Mouse (Mus musculus) urinary bladder, postnatal 36 days (tissue): ENCODE results near the gene Ap4s1.

Source experiments
- DNase-seq, 2 experiments: peaks; one replicate each; pipeline ENCODE4 v3.0.0; 2022; ENCODE audit warnings: low spot score in 2 of 2, mixed read lengths in 1 of 2

Gene Ap4s1

DNA sequence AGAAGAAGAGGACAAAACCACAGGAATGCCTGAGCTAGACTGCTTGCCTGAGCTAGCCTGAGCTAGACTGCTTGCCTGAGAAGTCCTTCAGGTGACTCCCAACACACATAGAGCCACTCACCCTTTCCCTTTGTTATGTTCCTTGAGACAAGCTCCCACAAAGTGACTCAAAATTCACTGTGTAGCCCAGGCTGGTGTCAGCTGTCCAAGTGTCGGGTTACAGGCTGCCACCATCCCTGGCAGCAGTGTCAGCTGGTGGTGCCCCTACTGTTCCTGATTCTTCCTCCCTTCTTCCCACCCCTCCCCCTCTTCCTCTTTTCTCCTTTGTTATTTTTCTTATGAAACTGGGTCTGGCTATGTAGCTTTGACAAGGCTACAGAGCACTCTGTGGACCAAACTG lies 13.0 kb downstream of the Ap4s1 start:
- DNase-seq, result no peak

- no peak for DNase-seq
Observed at GRCm38 (mm10) chr12:51704572-51704971, 13.7 kb downstream of the Ap4s1 start.

- DNase-seq, result no peak
Observed at GRCm38 (mm10) chr12:51705778-51706177, 14.9 kb downstream of the Ap4s1 start.

GRCm38 (mm10) chr12:51706673-51707235 lies 15.9 kb downstream of the Ap4s1 start:
- no peak for DNase-seq

- no peak for DNase-seq
Observed at GRCm38 (mm10) chr12:51708941-51709686, 18.3 kb downstream of the Ap4s1 start.

GRCm38 (mm10) chr12:51709741-51710140 lies 18.9 kb downstream of the Ap4s1 start:
- no peak for DNase-seq

DNA sequence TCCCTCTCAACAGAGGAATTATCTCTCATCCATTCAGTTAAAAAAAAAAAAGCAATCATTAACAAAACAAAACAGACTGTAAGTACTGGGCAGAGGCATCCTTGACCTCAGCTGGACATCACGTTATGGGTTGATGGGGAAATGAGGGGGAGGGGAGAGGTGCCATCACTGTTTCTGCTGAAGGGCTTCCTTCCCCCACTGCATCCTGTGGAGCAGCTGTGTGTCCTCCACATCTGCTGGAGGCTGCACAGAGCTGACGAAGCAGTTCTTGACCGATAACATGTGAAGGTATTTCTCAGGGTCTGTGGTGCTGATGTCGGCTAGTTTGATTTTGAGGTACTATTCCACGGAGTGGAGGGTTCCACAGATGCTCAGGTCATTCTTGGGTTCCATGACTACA lies 19.3 kb downstream of the Ap4s1 start:
- no peak for DNase-seq

- DNase-seq, result no peak
Observed at GRCm38 (mm10) chr12:51712685-51713084, 21.9 kb downstream of the Ap4s1 start.

GRCm38 (mm10) chr12:51718617-51719016 lies 27.8 kb downstream of the Ap4s1 start:
- DNase-seq, result no peak

DNA sequence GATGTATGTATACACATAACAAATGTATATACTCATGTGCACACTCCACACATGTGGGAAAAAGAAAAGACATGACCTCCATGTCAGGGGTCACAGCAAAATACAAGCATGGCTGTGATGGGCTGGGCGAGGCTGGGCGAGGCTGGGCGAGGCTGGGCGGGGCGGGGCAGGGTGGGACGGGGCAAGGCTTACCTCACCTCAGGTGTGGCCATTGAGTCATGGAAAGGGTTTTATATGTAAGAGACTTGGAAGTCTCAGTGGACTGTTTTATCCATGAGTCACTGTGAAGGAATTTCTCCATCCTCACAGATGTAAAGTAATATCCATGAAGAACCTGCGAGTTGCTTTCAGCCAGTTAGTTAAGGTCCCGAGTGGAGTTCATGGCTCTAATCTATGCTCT lies 31.0 kb downstream of the Ap4s1 start:
- DNase-seq, result no peak

- DNase-seq, result no peak
Observed at GRCm38 (mm10) chr12:51729058-51729457, 38.2 kb downstream of the Ap4s1 start.

DNA sequence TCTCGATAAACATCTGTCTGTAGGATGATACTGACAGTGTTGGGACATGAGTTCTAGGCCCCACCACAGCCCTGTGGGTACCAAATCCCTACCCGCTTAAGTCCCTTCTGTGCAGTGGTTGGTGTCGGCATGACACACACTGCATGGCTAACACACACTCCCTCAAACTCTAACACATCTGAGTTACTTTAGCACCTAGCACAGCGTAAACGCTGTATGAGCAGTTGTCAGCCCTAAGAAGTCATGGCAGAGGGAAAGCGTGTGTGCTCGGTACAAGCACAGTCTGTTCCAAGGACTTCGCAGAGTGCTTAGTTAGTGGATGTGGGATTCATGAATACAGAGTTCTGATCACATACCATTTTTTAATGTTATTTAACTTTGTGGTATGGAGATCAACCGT lies 39.0 kb downstream of the Ap4s1 start:
- DNase-seq, result no peak

DNA sequence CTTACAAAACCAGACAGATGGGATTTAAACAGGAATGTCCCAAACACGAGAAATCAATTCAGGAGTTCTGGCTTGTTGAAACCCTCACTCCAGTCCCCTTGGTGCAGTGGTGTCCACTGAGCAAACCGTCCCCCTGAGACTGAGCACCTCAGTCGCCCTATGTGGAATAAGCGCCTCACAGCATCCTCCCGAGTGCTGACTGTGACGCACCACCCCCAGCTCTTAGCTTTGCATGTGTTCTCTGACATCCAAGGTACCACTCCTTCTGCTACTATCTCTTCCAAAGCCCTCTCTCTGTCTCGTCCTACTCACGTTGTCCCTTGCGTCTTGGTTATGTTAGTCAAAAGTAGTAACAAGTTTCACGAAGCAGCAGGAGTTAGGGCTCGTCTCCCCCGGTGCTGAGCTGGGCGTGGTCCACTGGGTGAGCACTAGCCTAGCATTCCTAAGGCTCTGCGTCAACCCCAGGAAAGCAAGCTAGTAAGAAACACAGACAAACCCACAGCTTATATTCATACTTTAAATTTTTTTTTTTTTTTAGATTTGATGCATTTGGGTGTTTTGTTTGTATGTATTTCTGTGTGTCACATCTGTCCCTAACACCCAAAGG lies 43.9 kb downstream of the Ap4s1 start:
- DNase-seq, result peak in 1 of 2 experiments; percentile 23

GRCm38 (mm10) chr12:51735840-51736271 lies 45.0 kb downstream of the Ap4s1 start:
- DNase-seq, result no peak

DNA sequence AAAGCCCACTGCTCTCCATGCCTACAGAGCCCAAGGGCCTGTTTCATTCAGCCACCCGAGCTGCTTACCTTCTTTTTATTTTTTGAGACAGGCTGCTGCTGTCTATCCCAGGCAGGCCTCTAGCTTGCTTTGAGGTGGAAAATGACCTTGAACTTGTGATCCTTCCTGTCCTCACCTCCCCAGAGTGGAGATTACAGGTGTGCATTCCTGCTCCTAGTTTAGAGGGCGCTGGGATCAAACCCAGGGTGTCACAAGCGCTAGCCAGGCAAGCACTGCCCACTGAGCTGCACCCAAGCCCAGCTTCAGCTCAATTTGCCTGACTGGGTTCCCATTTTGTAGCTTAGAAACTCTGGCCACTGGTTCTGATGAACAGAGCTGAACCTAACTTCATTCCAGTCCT lies 45.5 kb downstream of the Ap4s1 start:
- no peak for DNase-seq

GRCm38 (mm10) chr12:51736807-51737206 lies 46.0 kb downstream of the Ap4s1 start:
- no peak for DNase-seq

- DNase-seq, result no peak
Observed at GRCm38 (mm10) chr12:51741690-51742089, 50.9 kb downstream of the Ap4s1 start.

DNA sequence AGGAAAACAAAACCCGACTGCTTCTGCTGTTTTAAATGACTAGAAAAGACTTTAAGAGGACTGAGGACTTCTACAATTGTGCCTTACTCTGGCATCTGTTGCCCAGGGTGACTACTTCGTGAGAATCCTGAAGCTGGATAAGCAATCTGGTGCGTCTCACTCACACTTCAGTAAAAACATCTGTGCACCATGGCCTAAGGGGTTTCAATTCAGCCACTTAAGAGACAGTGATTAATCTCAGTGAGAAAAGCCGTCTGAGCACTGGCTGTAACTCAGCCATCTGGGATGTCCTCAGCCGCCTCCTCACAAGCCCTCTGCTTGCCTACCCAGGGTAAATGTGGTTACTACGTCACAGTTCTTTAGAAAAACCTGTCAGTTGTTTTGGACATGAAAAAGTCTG lies 54.1 kb downstream of the Ap4s1 start:
- no peak for DNase-seq

DNA sequence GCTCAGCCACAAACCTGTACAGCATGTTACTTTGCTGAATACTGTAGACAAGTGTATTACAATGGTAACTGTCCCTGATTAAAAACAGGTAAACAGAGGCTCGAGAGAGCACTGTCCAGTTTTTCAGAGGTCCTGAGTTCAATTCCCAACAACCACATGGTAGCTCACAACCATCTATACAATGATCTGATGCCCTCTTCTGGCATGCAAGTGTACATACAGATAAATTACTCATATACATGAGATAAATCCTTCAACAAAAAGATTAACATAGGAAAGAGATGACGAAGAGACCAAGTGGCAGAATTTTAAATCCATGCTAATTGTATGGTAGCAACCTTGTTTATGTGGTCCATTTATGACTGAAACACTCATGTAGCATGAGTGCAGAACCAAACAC lies 56.5 kb downstream of the Ap4s1 start:
- DNase-seq, result no peak

- DNase-seq, result no peak
Observed at GRCm38 (mm10) chr12:51755938-51756598, 65.2 kb downstream of the Ap4s1 start.

GRCm38 (mm10) chr12:51756599-51756961 lies 65.7 kb downstream of the Ap4s1 start:
- DNase-seq, result no peak

- DNase-seq, result no peak
Observed at GRCm38 (mm10) chr12:51759374-51759773, 68.5 kb downstream of the Ap4s1 start.

DNA sequence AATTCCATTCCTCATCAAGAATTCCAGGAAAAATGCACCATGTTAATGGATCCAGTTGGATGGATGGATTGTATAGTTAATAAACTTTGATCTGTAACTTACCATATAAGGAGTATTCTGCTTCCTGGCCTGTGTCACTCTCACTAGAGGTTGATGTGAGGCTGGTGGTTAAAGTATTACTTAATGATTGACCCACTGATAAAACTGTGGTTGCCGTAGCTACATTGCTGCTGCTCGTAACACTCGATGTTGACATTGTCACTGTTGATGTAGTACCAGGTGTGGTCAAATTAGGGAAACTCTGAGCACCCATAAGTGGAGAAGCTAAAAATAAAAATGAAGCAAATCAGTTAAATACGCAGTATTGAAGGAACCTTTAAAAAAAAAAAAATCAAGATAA lies 76.6 kb downstream of the Ap4s1 start:
- no peak for DNase-seq
